ENCODE assay signal across 25 mouse cellular contexts in genomic region chr10:98558560-98558959, GRCm38 (mm10).
"Had no signal": no experiment of that assay in that cellular context is flagged by ENCODE, and none has a peak within 500 bp of the region (broad histone marks: within the 10 kb centered on the region; RNA-seq: fewer than 3 reads in every experiment).

No protein-coding gene starts in this region.

- H3K9me3 ChIP-seq: embryonic facial prominence, embryonic 10.5 days; embryonic facial prominence, embryonic 12.5 days; embryonic facial prominence, embryonic 13.5 days; embryonic facial prominence, embryonic 15.5 days; forebrain, embryonic 10.5 days; forebrain, embryonic 12.5 days; forebrain, embryonic 13.5 days; forebrain, embryonic 15.5 days; heart, embryonic 10.5 days had no signal

- H3K27ac ChIP-seq: embryonic facial prominence, embryonic 10.5 days; embryonic facial prominence, embryonic 12.5 days; embryonic facial prominence, embryonic 13.5 days; embryonic facial prominence, embryonic 15.5 days; forebrain, embryonic 10.5 days; forebrain, embryonic 12.5 days; forebrain, embryonic 13.5 days; forebrain, embryonic 15.5 days; gastrocnemius, adult 2 months; heart, adult 2 months; heart, embryonic 10.5 days had no signal

- H3K4me2 ChIP-seq: embryonic facial prominence, embryonic 12.5 days; embryonic facial prominence, embryonic 13.5 days; embryonic facial prominence, embryonic 15.5 days; forebrain, embryonic 12.5 days; forebrain, embryonic 13.5 days; forebrain, embryonic 15.5 days had no signal

- H3K9ac ChIP-seq: embryonic facial prominence, embryonic 12.5 days; embryonic facial prominence, embryonic 13.5 days; embryonic facial prominence, embryonic 15.5 days; forebrain, embryonic 12.5 days; forebrain, embryonic 13.5 days; forebrain, embryonic 15.5 days; forebrain, postnatal 0 days had no signal

- DNase-seq: cerebellum, adult 9-11 months; cerebellum, postnatal 10 days; cerebellum, postnatal 14 days; cerebellum, postnatal 25 days; cerebellum, postnatal 36 days; embryo, embryonic 11 days; forebrain, postnatal 0 days; gastrocnemius, adult 2 months; gastrocnemius, postnatal 10 days; gastrocnemius, postnatal 14 days; gastrocnemius, postnatal 25 days; gastrocnemius, postnatal 36 days; heart, adult 11 months; heart, adult 18-20 months; heart, adult 2 months had no signal

- H3K36me3 ChIP-seq: embryonic facial prominence, embryonic 10.5 days; embryonic facial prominence, embryonic 12.5 days; embryonic facial prominence, embryonic 13.5 days; embryonic facial prominence, embryonic 15.5 days; forebrain, embryonic 10.5 days; forebrain, embryonic 12.5 days; forebrain, embryonic 15.5 days; heart, embryonic 10.5 days had no signal

- H3K27me3 ChIP-seq: embryonic facial prominence, embryonic 12.5 days; embryonic facial prominence, embryonic 13.5 days; embryonic facial prominence, embryonic 15.5 days; forebrain, embryonic 12.5 days; forebrain, embryonic 13.5 days; forebrain, embryonic 15.5 days had no signal

- H3K4me3 ChIP-seq: embryonic facial prominence, embryonic 10.5 days; embryonic facial prominence, embryonic 12.5 days; embryonic facial prominence, embryonic 13.5 days; embryonic facial prominence, embryonic 15.5 days; erythroblast, embryonic 14.5 days; forebrain, embryonic 10.5 days; forebrain, embryonic 12.5 days; forebrain, embryonic 13.5 days; forebrain, embryonic 15.5 days; gastrocnemius, adult 2 months; heart, adult 2 months; heart, embryonic 10.5 days had no signal

- H3K4me1 ChIP-seq: embryonic facial prominence, embryonic 10.5 days; embryonic facial prominence, embryonic 12.5 days; embryonic facial prominence, embryonic 13.5 days; embryonic facial prominence, embryonic 15.5 days; forebrain, embryonic 10.5 days; forebrain, embryonic 12.5 days; forebrain, embryonic 13.5 days; forebrain, embryonic 15.5 days; heart, embryonic 10.5 days had no signal
